Mouse (Mus musculus) left cerebral cortex, adult 6 months (tissue): ENCODE data around the gene Tmem19. TPM values are rescaled to one million over a fixed set of nuclear protein-coding genes. Genes with fewer than 3 reads are reported as not detected.

Experiments
- long read RNA-seq, 2 experiments: library from polyadenylated mRNA; unstranded; transcript quantifications; one replicate each; pipeline ENCODE4 v2.0.0; 2019 to 2020
- polyA plus RNA-seq: library from polyadenylated mRNA; unstranded; fragments of <200 nt; fragmentation: Nextera tagmentation; gene quantifications from 2 replicates; pipeline ENCODE4 v1.2.3, GENCODE M21; 2021

Gene Tmem19
- polyA plus RNA-seq, result 27.5 and 35.7 TPM in 2 replicates
- long read RNA-seq, experiment 1, transcript Tmem19-201 (7 exons, 3,012 nt), result major isoform, 68 of 183 reads
- long read RNA-seq, experiment 1, transcript Tmem19-204 (6 exons, 3,084 nt), result minor isoform, 40 of 183 reads
- long read RNA-seq, experiment 1, transcript Tmem19-203 (7 exons, 2,799 nt), result minor isoform, 12 of 183 reads
- long read RNA-seq, experiment 1, partial matches to known transcripts, result 12 of 183 reads
- long read RNA-seq, experiment 1, other reads (novel, unspliced or antisense), result 49 of 183 reads
- long read RNA-seq, experiment 2, transcript Tmem19-201 (7 exons, 3,012 nt), result major isoform, 9 of 33 reads
- long read RNA-seq, experiment 2, transcript Tmem19-204 (6 exons, 3,084 nt), result minor isoform, 8 of 33 reads
- long read RNA-seq, experiment 2, partial matches to known transcripts, result 4 of 33 reads
- long read RNA-seq, experiment 2, other reads (novel, unspliced or antisense), result 12 of 33 reads

DNA sequence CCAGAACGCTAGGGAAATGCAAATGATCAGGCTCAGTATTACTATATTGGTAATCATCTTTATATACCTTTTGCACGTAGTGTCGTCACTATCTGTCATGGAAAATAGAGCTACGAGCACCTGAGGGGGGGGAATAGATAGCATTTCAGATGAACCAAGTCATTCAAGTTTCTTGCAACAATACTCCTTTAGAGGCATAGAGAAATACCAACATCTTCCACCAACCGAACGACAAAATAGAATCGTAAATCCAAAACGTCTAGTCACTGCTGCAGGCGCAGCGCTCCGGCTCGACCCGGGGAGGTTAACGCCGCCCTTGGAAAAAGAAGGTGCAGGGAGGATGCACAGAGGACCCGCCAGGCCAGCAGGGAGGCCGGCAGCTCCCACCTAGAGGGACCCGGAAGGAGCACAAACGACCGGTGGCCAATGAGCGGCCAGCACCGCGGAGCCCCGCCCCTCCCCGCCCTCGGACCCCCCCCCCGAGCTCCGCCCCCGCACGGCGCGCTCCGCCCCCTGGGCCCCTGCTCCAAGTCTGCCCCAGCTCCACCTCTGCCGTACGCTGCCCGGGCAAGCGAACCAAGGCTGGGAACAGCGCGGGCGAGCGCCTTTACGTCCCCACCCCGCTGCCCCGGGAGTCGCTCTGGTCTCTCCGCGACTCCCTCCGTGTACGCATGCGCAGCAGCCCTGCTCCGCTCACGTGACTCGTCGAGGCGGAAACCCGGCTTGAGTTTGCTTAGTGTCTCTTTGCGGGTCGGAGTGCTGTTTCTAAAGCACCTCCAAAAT, at the start of gene Tmem19:
Gene Tmem19, minus strand, starts transcription at position 662 of the 783 bp plus-strand sequence.

DNA sequence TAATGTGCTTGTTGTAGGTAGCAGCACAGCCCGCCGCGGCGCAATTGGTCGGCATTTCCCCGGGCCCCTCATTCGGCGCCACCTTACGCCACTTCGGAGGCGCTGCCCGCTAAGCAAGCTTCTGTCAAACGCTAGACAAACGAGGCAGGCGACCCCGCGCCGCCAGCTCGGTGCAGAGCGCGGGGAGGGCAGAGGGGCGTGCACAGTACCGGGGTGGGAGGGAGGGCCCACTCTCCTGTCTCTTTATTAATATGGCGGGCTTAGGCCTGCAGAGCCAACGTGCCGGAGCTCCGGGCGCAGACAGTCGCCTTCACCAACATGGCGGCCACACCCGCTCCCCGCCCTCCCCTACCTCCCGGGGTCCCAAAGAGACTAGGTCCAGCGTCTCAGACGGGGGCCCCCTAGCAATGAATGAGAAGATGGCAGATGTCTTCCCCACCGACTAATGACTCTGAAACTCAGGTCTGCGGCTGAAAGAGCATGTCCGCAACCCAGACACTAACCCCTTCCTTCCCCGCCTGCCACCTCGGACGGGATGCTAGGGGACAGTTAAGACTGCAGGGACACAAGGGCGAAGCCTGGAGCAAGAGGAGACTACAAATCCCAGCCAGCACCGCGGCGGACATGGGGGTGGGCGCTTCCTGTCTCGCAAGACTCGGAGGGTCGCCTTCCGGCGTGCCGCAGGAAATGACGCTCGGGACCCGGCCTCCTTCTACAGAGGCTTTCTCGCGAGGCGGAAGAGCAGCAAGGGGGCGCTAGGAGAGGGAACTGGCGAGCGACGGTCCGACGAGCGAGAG, 22.1 kb upstream of the Tmem19 start, which contains the start of the genes Thap2 and Zfc3h1:
Gene Thap2, minus strand, starts transcription at position 223 of the 797 bp plus-strand sequence.
Gene Zfc3h1, plus strand, starts transcription at position 739 of the 797 bp plus-strand sequence.

DNA sequence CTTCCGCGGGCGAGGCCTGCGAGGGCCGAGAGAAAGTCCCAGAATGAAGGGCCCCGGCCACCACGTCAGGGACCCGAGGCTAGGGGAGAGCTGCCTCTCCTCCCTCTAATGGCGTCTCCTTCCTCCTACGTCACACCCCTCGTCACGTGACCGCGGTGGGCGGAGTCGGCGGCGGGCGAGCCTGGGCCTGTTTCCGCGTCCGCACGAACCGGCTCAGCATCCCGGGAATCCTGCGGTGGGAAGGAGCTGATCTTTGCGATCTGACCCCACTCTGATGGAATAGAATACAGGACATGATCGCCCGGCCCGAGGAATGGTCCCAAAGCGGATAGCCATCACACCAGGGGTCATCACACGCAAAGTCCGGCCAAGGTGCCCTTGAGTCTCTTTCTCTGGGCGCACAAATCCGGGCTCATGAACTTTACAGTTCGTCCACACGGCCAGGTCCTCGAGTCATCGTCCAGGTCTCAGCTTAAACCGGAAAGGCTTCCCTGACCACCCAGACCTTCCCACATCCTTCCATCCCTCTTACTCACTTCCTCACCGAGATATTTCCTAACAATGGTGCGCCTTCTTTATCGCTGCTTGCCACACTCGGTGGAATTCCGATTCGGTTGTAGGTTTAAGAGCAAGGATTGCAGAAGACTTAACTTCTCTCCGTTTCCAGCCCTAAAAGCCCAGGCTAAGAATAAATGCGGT, 46.7 kb downstream of the Tmem19 start, which contains the start of gene Rab21:
Gene Rab21, minus strand, starts transcription at position 122 of the 699 bp plus-strand sequence.

Other genes with a start within 250 kb of the Tmem19 start
- gene Tph2, start 177.5 kb downstream of the Tmem19 start, polyA plus RNA-seq, result 1.2 and 1.4 TPM in 2 replicates
- gene Tbc1d15, start 111.0 kb downstream of the Tmem19 start, polyA plus RNA-seq, result 24.3 and 30.1 TPM in 2 replicates
- 7.9 and 8.3 TPM in 2 replicates for gene Rab21, start 46.9 kb downstream of the Tmem19 start, polyA plus RNA-seq
- 6.4 and 7.2 TPM in 2 replicates for gene Thap2, start 21.9 kb upstream of the Tmem19 start, polyA plus RNA-seq
- 3.3 and 3.5 TPM in 2 replicates for gene Zfc3h1, start 22.5 kb upstream of the Tmem19 start, polyA plus RNA-seq
- gene A930009A15Rik, start 207.5 kb upstream of the Tmem19 start, polyA plus RNA-seq, result 0.21 and 0.23 TPM in 2 replicates
- 1.3 and 1.8 TPM in 2 replicates for gene Lgr5, start 225.3 kb upstream of the Tmem19 start, polyA plus RNA-seq